Mouse (Mus musculus): Measurements from ENCODE around the gene Ankrd1. TPM values are rescaled to one million over a fixed set of nuclear protein-coding genes. Genes with fewer than 3 reads are reported as not detected.

Ankrd1 gene
- total RNA-seq, 4 experiments from 2014 or later = 7.8 to 18.8 (median 8.4) TPM

GRCm38 (mm10) chr19:36110465-36110864, 9.4 kb downstream of the Ankrd1 start:
- no peak for DNase-seq (ENCODE audit: low spot score in 2 of 2)

- DNase-seq (ENCODE audit: low spot score in 2 of 2) = no peak
These were observed 10.5 kb downstream of the Ankrd1 start for GRCm38 (mm10) chr19:36109318-36109944.

GRCm38 (mm10) chr19:36103909-36104308, 16.0 kb downstream of the Ankrd1 start:
- DNase-seq (ENCODE audit: low spot score in 2 of 2) = no peak

- DNase-seq (ENCODE audit: low spot score in 2 of 2) = no peak
These were observed 21.0 kb downstream of the Ankrd1 start for GRCm38 (mm10) chr19:36098916-36099315.

- no peak for DNase-seq (ENCODE audit: low spot score in 2 of 2)
These were observed 21.6 kb downstream of the Ankrd1 start for GRCm38 (mm10) chr19:36098265-36098664.

GRCm38 (mm10) chr19:36097194-36097593, 22.7 kb downstream of the Ankrd1 start:
- DNase-seq (ENCODE audit: low spot score in 2 of 2) = no peak

GRCm38 (mm10) chr19:36090781-36091180, 29.1 kb downstream of the Ankrd1 start:
- DNase-seq (ENCODE audit: low spot score in 2 of 2) = no peak

- DNase-seq (ENCODE audit: low spot score in 2 of 2) = peak; percentile 60 to 77
These were observed 36.4 kb downstream of the Ankrd1 start, which contains the start of gene Rpp30 for GRCm38 (mm10) chr19:36083262-36084225. Rpp30 (plus strand) TSS chr19:36083716.

GRCm38 (mm10) chr19:36082606-36083261, 37.2 kb downstream of the Ankrd1 start:
- DNase-seq (ENCODE audit: low spot score in 2 of 2) = no peak

- DNase-seq (ENCODE audit: low spot score in 2 of 2) = no peak
These were observed 56.9 kb downstream of the Ankrd1 start for GRCm38 (mm10) chr19:36062801-36063529.

Other genes starting within 250 kb of the Ankrd1 start
- under 1 TPM; 0.16 to 0.38 (median 0.25) TPM for gene Htr7, start 62.6 kb downstream of the Ankrd1 start, total RNA-seq (2022)
- 10 to 100 TPM; 12.4 to 18.0 (median 15.6) TPM for gene Rpp30, start 36.4 kb downstream of the Ankrd1 start, total RNA-seq (2022)
- 10 to 100 TPM; 43.6 to 49.1 (median 44.8) TPM for gene Pcgf5, start 228.2 kb upstream of the Ankrd1 start, total RNA-seq (2022)